Mouse (Mus musculus): ENCODE results near the gene Olfr68. TPM values are rescaled to one million over a fixed set of nuclear protein-coding genes. Genes with fewer than 3 reads are reported as not detected.
A peak's percentile ranks its signal among the peaks of the same experiment; 100 is the strongest.
"Not testable (repeated sequence)": the region's sequence is repeated elsewhere in the genome, so short reads cannot be mapped to it uniquely, and the experiment has no call there.

The Olfr68 gene
- not detected in 2 replicates for total RNA-seq (2021)
- long read RNA-seq, experiment 1: 0 reads
- long read RNA-seq, experiment 2: 0 reads

- DNase-seq: no peak
Measured at GRCm38 (mm10) chr7:103779598-103779997, at the start of gene Olfr68. Gene Olfr68, minus strand, starts transcription at chr7:103779698.

GRCm38 (mm10) chr7:103827808-103828207 is 48.3 kb upstream of the Olfr68 start, which contains the start of gene Hbb-bs:
Gene Hbb-bs, minus strand, starts transcription at chr7:103828096.
- DNase-seq: no peak

DNA sequence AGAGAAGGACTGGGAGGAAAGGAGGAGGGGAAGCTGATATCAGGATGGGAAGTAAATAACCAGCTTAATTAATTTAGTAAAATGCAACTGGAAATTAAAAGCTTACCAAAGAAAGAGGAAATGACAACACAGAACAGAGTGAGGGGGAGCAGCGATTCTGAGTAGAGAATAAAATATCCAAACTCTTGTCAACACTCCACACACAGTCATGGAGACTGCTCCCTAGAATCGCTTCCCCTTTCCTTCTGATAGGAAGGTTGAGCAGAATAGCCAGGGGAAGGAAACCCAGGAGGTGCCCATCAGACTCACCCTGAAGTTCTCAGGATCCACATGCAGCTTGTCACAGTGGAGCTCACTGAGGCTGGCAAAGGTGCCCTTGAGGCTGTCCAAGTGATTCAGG is 47.6 kb upstream of the Olfr68 start:
- DNase-seq: not testable (repeated sequence)

GRCm38 (mm10) chr7:103826255-103826887 is 46.9 kb upstream of the Olfr68 start:
- DNase-seq: no peak

- DNase-seq: no peak
Measured at GRCm38 (mm10) chr7:103825536-103826254, 46.2 kb upstream of the Olfr68 start.

DNA sequence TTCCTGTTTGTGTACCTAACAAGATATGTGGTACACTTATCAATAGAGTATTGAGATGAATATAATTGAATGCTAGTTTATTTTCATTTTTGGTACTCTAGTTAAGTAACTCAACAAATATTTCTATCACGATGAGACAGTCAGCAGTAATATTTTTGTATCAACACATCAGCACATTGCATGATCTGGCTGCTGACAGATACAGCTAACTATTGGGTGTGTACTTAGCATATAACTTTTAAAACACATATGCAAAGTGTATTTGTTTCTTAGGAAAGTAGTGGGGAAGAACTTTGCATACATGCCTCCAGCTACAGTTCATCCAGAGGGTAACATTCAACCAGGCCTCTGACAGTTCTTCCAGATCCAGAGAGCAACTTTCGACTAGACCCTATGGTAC is 45.1 kb upstream of the Olfr68 start:
- DNase-seq: no peak

- not testable (repeated sequence) for DNase-seq
Measured at GRCm38 (mm10) chr7:103815085-103815484, 35.6 kb upstream of the Olfr68 start.

DNA sequence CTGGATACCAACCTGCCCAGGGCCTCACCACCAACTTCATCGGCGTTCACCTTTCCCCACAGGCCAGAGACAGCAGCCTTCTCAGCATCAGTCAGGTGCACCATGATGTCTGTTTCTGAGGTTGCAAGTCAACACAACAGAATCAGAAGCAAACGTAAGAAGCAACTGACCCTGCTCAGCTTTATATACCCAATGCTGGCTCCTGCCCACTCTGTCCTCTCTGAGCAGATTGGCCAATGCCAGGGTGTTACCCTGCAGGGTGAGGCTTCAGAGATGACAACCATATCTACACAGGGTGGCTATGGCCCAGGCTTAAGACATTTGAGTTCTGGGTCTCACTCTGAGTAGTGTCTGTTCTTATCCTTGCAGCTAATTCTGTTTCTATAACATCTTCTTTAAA is 34.3 kb upstream of the Olfr68 start, which contains the start of gene Hbb-bt:
Gene Hbb-bt (minus strand): TSS at position 231 of the 400 bp plus-strand sequence.
- no peak for DNase-seq

- not testable (repeated sequence) for DNase-seq
Measured at GRCm38 (mm10) chr7:103813152-103813551, 33.7 kb upstream of the Olfr68 start.

DNA sequence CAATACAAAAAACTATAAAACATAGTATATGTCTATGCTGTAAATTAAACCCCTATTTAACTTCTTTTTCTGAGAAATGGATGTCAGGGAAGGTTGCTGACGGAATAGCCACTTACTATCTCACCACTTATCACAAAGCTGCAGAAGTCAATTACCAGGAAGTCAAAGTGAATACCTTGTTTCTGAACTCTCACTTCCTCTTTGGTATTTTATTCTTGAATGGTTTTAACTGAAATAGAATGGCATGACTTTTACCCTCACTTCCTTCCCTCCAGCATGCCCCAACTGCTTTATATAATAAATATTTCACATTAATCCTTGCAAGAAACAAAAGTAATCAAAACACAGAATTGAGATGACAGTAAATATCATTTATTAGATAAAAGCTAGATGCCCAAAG is 32.7 kb upstream of the Olfr68 start:
- no peak for DNase-seq

DNA sequence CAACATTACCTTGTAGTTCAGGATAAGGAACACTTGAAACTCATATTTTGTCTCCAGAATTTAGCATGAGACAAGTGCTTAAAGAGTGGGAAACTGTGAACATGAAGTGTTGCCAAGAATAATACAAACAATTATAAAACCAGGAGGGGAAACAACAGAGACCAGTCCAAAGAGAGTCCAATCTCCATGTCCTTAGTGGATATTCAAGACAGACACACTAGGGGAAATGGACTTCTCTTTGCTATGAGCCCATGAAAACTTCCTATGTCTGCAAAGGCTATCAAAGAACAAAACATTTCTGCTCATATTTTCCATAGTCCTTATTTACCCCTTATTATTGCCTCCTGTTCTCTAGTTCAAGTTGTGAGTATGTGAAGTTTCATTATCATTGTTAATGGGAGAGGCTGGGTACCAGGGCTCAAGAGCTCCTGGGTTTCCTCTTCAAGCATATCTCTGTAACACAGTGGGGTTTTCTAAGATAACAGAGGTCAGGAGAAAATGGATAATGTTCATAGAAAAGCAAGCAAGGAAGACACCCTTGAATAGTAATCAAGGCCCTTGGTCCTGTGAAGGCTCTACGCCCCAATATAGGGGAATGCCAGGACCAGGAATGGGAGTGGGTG is 31.8 kb upstream of the Olfr68 start:
- DNase-seq: no peak

- DNase-seq: no peak
Measured at GRCm38 (mm10) chr7:103810746-103811145, 31.2 kb upstream of the Olfr68 start.

DNA sequence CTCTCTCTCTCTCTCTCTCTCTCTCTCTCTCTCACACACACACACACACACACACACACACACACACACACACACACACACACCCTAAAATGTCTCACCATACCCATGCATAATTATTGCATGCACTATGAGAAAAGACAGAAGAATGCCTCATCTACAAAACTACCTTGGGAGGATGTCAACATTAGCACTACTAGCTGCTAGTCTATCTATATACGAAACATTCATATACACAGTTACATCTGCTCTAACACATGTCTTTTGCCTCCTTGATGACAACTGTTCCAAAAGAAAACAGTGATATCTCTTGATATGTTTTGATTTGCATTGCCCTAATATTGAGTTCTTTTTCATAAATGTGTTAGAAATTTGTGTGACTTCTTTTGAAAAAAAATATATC is 30.8 kb upstream of the Olfr68 start:
- no peak for DNase-seq

DNA sequence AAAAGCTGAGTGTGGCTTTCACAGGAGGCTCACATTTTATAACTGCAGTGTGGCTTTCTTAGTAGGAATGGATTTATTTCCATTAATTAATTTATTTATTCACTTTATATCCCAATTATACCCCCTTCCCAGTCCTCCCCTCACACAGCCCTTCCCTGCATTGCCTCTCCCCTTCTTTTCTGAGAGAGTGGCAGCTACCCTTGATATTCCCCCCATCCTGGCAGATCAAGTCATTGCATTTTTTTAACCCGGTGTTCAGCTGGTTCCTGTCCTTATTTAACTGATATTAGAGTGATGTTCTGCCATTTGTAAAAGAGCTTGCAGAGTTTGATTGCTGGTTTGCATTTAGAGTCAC is 30.3 kb upstream of the Olfr68 start:
- DNase-seq: no peak

DNA sequence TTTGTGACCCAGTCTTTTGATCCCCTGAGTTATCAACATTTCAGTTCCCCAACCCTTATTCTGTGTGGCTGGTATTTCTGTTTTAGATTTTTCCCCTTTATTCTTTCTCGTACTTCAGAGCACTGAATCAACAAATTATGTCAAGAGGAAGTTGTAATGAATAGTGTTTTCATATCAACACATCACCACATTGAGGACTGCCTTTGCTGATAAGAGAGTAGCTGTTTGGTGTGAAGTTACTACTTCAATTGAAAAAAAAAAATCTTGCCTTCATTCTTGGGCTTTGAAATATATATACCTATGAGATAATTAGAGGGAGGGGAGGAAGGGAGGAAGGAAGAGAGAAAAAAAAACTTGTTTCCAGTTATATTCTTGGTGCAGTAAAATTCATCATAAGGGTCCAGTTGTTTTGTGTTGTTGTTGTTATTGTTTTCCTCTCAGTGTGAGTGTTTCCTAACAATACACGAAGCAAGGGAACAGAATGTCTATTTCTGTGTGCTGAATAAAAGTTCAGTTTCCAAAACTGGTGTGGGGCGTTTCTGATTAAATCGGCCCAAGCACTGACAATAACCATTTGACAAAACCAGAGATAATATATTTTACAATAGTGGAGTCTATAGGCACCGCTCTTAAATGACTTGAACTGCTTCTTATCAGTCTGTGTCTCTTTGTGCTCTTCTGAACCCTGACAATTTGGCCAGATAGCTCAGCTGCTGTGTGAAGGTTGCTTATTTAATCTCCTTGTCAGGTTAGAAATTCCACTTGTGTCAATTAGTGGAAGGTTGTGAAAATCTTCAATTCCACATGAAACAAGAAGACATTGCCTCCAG is 29.7 kb upstream of the Olfr68 start:
- no peak for DNase-seq

GRCm38 (mm10) chr7:103808120-103808519 is 28.6 kb upstream of the Olfr68 start:
- DNase-seq: not testable (repeated sequence)

GRCm38 (mm10) chr7:103806856-103807255 is 27.4 kb upstream of the Olfr68 start:
- DNase-seq: peak; percentile 30

DNA sequence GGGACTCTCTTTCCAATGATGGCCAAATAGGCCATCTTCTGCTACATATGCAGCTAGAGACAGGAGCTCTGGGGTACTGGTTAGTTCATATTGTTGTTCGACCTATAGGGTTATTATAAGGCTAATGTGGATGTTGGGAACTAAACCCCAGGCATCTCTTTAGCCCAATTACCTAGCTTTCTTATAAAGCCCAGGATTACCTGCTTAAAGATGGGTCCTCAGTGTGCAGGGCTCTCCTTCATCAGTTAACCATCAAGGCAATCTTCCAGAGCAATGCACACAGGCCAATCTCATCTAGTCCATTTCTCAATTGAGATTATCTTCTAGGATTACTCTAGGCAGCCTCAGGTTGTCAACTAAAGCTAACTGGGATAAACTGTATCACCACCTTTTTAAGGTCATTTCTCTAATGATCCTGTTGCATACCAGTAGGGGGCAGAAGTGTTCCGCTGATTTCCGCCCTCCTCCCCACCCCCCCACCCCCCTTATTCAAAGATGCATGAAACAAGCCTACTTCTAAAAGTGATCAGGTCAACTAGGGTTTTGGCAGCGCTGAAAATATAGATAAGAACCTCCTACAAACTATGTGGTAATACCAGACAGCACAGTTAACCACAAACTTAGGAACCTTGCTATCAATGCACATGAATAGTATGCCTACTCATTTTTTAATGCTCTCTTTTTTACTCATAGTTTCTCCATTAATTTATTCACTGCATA is 13.3 kb upstream of the Olfr68 start:
- no peak for DNase-seq

GRCm38 (mm10) chr7:103791721-103792120 is 12.2 kb upstream of the Olfr68 start, which contains the start of gene Olfr67:
Gene Olfr67, minus strand, starts transcription at chr7:103791821.
- no peak for DNase-seq

DNA sequence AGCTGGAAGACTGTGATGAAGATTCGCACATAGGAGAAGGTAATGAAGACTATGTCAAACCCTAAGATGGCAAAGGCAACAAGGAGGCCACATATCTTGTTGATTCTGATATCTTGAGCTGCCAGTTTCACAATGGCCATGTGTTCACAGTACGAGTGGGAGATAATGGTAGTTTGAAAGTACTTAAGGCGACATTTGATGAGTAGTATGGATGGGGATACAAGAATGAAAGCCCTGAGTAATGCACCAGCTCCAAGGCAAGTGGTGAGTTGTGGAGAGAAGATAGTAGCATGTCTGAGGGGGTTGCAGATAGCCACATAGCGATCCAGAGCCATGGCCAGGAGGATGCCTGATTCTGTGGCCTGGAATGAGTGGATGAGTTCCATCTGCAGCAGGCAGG is 1.8 kb downstream of the Olfr68 start:
- not testable (repeated sequence) for DNase-seq

DNA sequence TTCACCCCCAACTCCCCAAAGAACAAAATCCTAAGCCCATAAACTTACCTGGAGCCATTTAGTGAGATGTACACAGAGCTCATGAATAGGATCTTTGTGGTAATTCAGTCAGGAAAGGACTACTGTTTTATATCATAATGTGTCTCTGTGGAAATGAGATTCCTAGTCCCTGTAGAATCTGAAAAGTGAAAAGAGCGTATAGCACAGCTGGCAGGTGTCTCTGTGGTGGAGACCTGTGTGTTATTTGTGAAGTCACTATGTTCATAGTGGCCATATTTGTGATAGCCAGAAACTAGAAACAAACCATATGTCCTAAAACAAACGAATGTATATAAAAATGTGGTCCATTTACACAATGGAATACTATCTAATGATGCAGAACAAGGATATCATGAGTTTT is 8.0 kb downstream of the Olfr68 start, which contains the start of gene Olfr69:
Gene Olfr69 (minus strand): TSS at position 101 of the 400 bp plus-strand sequence.
- no peak for DNase-seq
